Mouse (Mus musculus) urinary bladder, adult 2 months (tissue): ENCODE data around the gene Slc43a1. TPM values are rescaled to one million over a fixed set of nuclear protein-coding genes. Genes with fewer than 3 reads are reported as not detected.
"Not testable (repeated sequence)": the region's sequence is repeated elsewhere in the genome, so short reads cannot be mapped to it uniquely, and the experiment has no call there.

ENCODE experiments used
- DNase-seq: peaks from one replicate; pipeline ENCODE4 v3.0.0; 2022; ENCODE audit warnings: low spot score
- polyA plus RNA-seq: library from polyadenylated mRNA; depleted of rRNA; stranded (reverse); fragments of >200 nt; gene quantifications from 2 replicates; pipeline ENCODE4 v1.2.3, GENCODE M21; 2012; rRNA removed

The Slc43a1 gene
- polyA plus RNA-seq, 1 experiment, result 11.4 TPM

DNA sequence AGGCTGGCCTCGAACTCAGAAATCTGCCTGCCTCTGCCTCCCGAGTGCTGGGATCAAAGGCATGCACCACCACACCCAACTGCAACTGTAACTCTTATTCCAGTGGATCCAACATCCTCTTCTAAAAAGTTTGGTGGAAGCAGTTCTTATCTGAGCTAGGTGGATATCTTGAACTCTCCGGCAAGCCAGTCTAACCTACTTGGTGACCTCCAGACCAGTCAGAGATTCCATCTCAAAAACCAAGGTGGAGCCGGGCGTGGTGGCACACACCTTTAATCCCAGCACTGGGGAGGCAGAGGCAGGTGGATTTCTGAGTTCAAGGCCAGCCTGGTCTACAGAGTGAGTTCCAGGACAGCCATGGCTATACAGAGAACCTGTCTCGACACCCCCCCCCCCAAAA lies 58.0 kb downstream of the Slc43a1 start:
- DNase-seq, result not testable (repeated sequence)

DNA sequence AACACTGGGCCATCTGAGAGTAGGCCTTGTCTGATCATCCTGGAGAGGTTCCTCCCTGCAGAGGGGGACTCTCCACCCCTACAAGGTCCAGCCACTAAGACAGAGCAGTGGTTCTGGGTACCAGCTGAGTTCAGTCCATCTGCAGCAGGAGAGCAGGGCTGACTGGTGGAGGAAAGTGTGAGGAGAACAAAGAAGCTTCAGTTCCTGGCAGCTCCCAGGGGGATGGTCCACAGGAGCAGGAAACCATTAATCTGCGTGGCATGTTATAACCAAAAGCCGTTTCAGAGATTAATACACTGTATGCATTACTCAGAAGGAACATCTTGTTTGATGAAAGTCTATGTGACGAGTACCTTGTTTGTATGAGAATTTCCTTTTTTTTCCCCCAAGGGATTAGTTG lies 74.1 kb downstream of the Slc43a1 start:
- no peak for DNase-seq

Other genes with a start within 250 kb of the Slc43a1 start
- 85.0 and 89.4 TPM in 2 replicates for gene Ctnnd1, start 188.1 kb upstream of the Slc43a1 start, polyA plus RNA-seq
- not detected in 2 replicates for gene Btbd18, start 179.8 kb upstream of the Slc43a1 start, polyA plus RNA-seq
- 46.1 and 59.1 TPM in 2 replicates for gene Selenoh, start 168.1 kb upstream of the Slc43a1 start, polyA plus RNA-seq
- gene Gm28635, start 160.8 kb upstream of the Slc43a1 start, polyA plus RNA-seq, result not detected in 2 replicates
- gene Med19, start 160.4 kb upstream of the Slc43a1 start, polyA plus RNA-seq, result 18.3 and 20.1 TPM in 2 replicates
- 63.6 and 67.7 TPM in 2 replicates for gene Tmx2, start 159.7 kb upstream of the Slc43a1 start, polyA plus RNA-seq
- gene Zdhhc5, start 123.7 kb upstream of the Slc43a1 start, polyA plus RNA-seq, result 41.3 and 46.0 TPM in 2 replicates
- 15.4 and 20.7 TPM in 2 replicates for gene Clp1, start 111.5 kb upstream of the Slc43a1 start, polyA plus RNA-seq
- gene Ypel4, start 104.8 kb upstream of the Slc43a1 start, polyA plus RNA-seq, result 17.0 and 17.5 TPM in 2 replicates
- gene Gm19426, start 95.2 kb upstream of the Slc43a1 start, polyA plus RNA-seq, result 3.1 and 3.2 TPM in 2 replicates
- 711 and 879 TPM in 2 replicates for gene Serping1, start 63.4 kb upstream of the Slc43a1 start, polyA plus RNA-seq
- 36.2 and 36.3 TPM in 2 replicates for gene Ube2l6, start 40.0 kb upstream of the Slc43a1 start, polyA plus RNA-seq
- gene Smtnl1, start 16.2 kb upstream of the Slc43a1 start, polyA plus RNA-seq, result not detected in 2 replicates
- 35.0 and 47.5 TPM in 2 replicates for gene Timm10, start 11.9 kb upstream of the Slc43a1 start, polyA plus RNA-seq
- gene Rtn4rl2, start 47.9 kb downstream of the Slc43a1 start, polyA plus RNA-seq, result 1.4 and 1.6 TPM in 2 replicates
- gene Slc43a3, start 97.7 kb downstream of the Slc43a1 start, polyA plus RNA-seq, result 116 and 142 TPM in 2 replicates
- 0.27 and 0.33 TPM in 2 replicates for gene Prg2, start 141.6 kb downstream of the Slc43a1 start, polyA plus RNA-seq
- gene Prg3, start 149.4 kb downstream of the Slc43a1 start, polyA plus RNA-seq, result not detected in 2 replicates
- gene Ssrp1, start 198.4 kb downstream of the Slc43a1 start, polyA plus RNA-seq, result 81.0 and 88.4 TPM in 2 replicates
- gene P2rx3, start 198.6 kb downstream of the Slc43a1 start, polyA plus RNA-seq, result 0.60 and 0.87 TPM in 2 replicates
- gene Tnks1bp1, start 209.2 kb downstream of the Slc43a1 start, polyA plus RNA-seq, result 53.7 and 71.5 TPM in 2 replicates